Mouse (Mus musculus): ENCODE measurements around the gene Sin3b. TPM values are rescaled to one million over a fixed set of nuclear protein-coding genes. Genes with fewer than 3 reads are reported as not detected.

Gene Sin3b
- total and polyA plus RNA-seq, 2 experiments: 47.9 to 86.9 TPM

- Histone ChIP-seq H3K79me2 (ENCODE audit: control insufficient read depth, insufficient read depth, low read length) (no peaks in the 10 kb centered on the region), H3K36me3 (ENCODE audit: control insufficient read depth, insufficient read depth, low read length) (no peaks in the 10 kb centered on the region), H3K27me3 (ENCODE audit: control insufficient read depth, insufficient read depth, low read length) (no peaks in the 10 kb centered on the region), H3K27ac (replicated peaks; ENCODE audit: insufficient read depth, low read depth, low read length) (no peak overlapping the region), H3K4me3 (ENCODE audit: insufficient read depth, low read depth, low read length) (no peak overlapping the region), H3K9ac (ENCODE audit: low read depth, low read length) (no peak overlapping the region), H3K4me1 (ENCODE audit: control insufficient read depth, insufficient read depth, low read length) (no peaks in the 10 kb centered on the region)
- TF ChIP-seq CTCF (IDR thresholded peaks at IDR 0.05; ENCODE audit: low read depth, low read length) (no peak), POLR2A (IDR thresholded peaks at IDR 0.05; ENCODE audit: extremely low read depth, insufficient read depth, low read length) (no peak)
- WGBS: 81% methylated on average over 2 of the region's 2 CpGs
- DNase-seq (ENCODE audit: extremely low read depth, low read depth, low spot score): no peak
Measured at GRCm38 (mm10) chr8:72801583-72801982, 78.5 kb downstream of the Sin3b start.

Other genes with a start within 250 kb of the Sin3b start
- gene Cherp, start 248.1 kb upstream of the Sin3b start, total RNA-seq (2014; rRNA removed): 5.3 and 6.7 TPM in 2 replicates
- 16.2 and 22.7 TPM in 2 replicates for gene Cherp, start 248.1 kb upstream of the Sin3b start, polyA plus RNA-seq (2012; rRNA removed)
- gene Slc35e1, start 230.7 kb upstream of the Sin3b start, total RNA-seq (2014; rRNA removed): 20.0 and 26.5 TPM in 2 replicates
- 55.6 and 59.8 TPM in 2 replicates for gene Slc35e1, start 230.7 kb upstream of the Sin3b start, polyA plus RNA-seq (2012; rRNA removed)
- gene Med26, start 175.0 kb upstream of the Sin3b start, total RNA-seq (2014; rRNA removed): 1.3 and 1.8 TPM in 2 replicates
- gene Med26, start 175.0 kb upstream of the Sin3b start, polyA plus RNA-seq (2012; rRNA removed): 4.4 and 6.0 TPM in 2 replicates
- 32.4 and 33.4 TPM in 2 replicates for gene Smim7, start 152.2 kb upstream of the Sin3b start, total RNA-seq (2014; rRNA removed)
- gene Smim7, start 152.2 kb upstream of the Sin3b start, polyA plus RNA-seq (2012; rRNA removed): 22.6 and 26.0 TPM in 2 replicates
- 2.6 and 2.7 TPM in 2 replicates for gene Tmem38a, start 151.2 kb upstream of the Sin3b start, total RNA-seq (2014; rRNA removed)
- gene Tmem38a, start 151.2 kb upstream of the Sin3b start, polyA plus RNA-seq (2012; rRNA removed): 3.0 and 3.5 TPM in 2 replicates
- not detected in 2 replicates for gene Nwd1, start 76.6 kb upstream of the Sin3b start, total RNA-seq (2014; rRNA removed)
- gene Nwd1, start 76.6 kb upstream of the Sin3b start, polyA plus RNA-seq (2012; rRNA removed): not detected in 2 replicates
- gene F2rl3, start 38.6 kb downstream of the Sin3b start, total RNA-seq (2014; rRNA removed): 0.07 TPM in 1 of 2 replicates, not detected in the other
- gene F2rl3, start 38.6 kb downstream of the Sin3b start, polyA plus RNA-seq (2012; rRNA removed): 0.06 and 0.15 TPM in 2 replicates